Mouse (Mus musculus): ENCODE measurements around the gene Rgs6.

DNA sequence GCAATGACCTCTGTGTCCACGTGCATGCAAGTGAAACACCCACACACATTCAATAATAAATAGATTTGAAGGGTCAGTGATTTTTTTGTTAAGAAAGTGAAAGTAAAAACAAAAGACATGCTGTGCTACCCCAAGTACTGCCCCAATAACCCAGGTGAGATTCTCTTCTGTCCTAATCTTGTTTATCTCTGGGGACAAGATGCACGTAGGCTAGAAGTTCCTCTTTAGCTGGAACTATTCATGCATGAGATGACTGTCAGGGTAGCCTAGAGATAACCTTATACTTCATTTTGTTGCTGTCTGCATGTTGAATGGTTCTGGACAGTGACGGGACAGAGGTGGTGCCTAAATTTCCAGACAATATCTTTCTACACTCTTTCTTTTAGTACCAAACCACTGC lies 155.9 kb downstream of the Rgs6 start:
- TF ChIP-seq POLR2A (IDR thresholded peaks at IDR 0.05; ENCODE audit: low read depth, low read length): no peak
- no peak for TF ChIP-seq CTCF (IDR thresholded peaks at IDR 0.05; ENCODE audit: extremely low read depth, insufficient read depth, insufficient read length, insufficient replicate concordance)

Measured in spleen, adult 2 months (tissue).